Mouse (Mus musculus) thymus, postnatal 10 days (tissue): ENCODE data around the gene Ank.

Source experiments
- DNase-seq, 2 experiments: peaks; one replicate each; pipeline ENCODE4 v3.0.0; 2021; ENCODE audit warnings: low spot score in 2 of 2

Gene Ank

DNA sequence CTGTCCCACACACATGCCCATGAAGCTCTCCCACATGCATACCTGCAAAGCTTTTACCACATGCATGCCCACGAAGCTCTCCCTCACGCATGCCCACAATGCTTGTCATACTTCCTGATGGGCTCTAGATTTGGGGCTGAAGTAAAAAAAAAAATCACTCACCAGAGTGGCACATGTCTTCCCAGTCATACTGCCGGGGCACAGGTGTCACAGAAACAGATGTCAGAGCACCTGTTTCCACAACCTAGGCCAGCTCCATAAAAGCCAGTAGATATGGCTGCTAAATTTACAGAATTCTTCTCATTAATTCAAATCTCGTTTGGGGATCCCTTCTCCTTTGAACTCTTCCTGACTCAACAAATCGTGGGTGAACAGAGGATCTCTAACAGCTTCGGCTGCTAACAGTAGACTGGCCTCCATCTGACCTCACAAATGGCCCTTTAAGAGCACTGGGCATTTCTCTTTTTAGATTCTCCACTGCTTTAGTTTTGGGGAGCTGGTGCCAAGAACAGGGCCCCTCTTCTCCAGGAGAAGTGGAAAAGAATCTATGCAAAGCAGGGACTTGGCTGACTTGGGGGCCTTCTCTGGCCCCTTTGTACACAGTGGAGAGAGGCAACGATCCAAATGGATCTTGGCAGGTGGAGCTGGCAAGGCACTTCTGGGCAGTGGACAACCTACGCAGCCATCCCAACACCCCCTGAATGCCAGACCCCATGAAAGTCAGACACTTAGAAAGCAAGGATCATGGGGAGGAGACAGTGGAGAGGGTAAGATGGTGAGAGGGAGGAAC is 108.7 kb downstream of the Ank start:
- no peak for DNase-seq

DNA sequence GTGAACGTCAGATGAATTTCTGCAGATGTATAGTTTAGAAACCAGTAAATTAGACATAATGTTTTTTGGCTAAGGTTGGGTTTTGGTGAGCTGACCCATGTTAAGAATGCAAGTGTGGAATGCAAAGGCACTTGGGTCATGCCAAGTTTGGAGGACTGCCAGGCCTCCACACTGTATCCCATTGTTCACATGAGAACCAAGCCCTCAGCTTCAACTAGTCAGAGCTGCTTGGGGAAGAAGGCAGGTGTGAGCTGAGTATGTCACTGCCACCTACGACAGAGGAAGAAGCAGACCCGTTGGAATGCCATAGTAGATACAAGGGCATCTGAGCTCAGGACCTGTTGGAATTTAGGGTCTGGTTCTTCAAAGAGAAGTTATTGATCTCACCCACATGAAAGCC is 109.5 kb downstream of the Ank start:
- DNase-seq = no peak

DNA sequence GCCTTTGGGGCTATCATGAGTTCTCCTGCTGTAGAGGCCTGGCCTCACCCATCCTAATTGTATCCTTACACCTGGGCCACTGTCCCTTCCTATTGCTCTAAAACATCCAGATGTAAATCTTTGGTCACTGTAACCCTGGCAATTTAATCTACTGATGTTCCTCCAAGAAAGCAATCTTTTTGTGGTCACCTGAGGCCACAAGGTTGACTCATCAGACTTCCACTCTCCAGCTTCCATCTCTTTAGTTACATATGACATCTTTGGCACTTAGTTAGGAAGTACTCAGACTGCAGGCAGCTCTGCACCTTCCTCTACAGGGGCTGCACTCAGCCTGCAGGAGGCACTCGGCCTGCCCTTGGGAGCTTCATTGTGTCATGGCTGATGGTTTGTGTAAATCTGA is 110.4 kb downstream of the Ank start:
- DNase-seq = no peak

DNA sequence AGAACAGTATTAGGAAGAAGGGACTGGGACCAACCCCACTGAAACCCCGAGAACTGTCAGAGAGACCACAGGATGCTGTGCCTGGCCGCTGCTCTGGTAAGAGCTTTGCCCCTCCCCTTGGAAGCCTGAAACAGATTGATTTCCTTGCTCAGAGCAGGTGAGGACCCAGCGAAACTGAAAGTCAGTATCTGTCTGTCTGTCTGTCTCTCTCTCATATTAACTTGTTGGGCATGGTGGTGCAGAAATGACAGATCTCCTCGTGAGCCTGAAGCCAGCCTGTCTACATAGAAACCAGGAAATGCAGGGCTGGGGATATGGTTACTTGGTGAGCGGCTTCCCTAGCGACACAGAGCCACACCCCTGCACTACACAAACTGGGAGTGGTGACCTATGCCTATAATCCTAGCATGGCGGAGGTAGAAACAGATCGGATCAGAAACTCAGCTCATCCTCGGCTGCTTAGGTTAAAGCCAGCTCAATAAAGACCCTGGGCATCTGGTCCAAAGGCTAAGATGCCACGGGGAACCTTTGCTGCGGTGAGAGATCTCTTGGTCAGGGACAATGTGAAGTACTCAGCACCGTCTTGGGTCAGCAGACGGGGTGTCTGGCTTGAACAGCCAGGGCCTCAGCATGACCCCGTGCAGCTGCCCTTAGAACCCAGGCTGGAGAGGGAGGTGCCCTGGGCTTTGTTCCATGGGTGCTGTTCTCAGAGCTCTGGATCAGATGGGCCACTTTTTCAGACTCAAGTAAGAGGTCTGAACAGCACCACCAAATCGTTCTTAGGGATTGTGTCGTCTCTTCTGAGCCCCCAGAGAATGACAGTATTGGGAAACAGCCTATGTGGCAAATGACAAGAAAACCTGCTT is 111.7 kb downstream of the Ank start:
- no peak for DNase-seq

DNA sequence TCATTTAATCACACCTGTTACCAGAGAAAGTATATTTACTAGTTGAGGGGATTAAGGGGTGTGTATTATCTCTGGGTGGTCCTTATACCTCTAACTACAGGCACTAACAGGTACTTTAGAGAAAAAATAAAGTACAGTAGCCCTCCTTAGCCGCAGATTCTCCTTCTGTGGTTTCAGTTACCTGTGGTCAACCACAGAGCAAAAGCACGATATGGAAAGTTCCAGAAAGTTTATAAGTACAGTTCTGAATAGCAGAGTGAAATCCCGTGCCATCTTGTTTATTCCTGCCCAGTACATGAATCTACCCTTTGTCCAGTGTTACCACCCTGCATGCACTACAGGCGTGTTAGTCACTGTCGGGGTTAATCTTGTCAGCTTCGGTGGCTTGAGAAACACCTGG is 112.4 kb downstream of the Ank start:
- no peak for DNase-seq

DNA sequence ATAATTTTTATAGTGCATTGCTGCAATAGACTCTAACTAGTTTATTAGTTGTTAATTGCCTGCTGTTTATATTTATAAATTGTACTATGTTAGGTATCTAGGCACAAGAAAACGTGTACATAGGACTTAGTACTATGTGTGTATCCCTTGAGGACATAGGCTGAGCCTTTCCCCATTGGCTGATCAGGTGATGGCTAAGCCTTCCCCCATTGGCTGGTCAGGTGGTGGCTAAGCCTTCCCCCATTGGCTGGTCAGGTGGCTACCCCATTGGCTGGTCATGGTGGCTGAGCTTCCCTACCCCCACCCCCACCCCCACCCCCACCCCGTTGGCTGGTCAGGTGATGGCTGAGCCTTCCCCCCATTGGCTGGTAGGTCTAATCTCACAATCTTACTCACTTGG is 113.4 kb downstream of the Ank start:
- no peak for DNase-seq

DNA sequence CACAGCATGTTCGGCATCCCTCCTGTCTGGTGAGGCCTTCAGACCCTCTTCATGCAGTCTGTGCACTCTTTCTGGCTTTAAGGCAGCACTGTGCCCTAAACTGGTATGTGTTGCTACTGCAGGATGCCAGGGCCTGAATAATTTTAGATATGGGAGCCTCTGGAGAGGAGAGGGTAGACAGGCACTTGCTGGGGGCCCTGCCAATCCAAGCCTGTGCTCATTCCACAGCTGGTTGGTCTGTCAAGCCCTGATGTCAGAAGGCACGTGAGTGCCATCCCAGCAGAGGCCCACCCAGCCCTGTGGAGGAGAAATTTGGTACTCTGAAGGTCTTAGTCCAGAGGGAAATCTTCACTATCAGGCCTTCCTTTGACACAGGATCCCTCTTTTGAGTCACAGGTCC is 114.3 kb downstream of the Ank start:
- no peak for DNase-seq

DNA sequence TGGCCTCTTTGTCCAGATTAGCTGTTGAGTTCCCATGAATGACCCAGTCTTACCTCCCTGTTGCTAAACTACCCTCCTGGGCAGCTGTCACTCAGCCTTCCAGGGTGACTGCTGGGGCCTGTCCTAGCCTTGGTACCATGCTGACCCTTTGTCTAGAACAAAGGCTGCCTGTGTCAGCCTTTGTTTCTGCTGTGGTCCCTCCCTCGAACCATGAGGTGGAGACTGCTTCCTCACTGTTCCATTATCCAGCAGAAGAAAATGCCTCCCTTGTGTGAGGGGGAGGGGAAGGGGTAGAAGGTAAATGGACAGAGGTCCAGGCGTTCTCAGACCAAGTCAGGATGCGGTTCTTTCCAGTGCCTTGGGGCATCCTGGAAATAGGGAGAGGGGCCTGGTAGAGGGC is 115.2 kb downstream of the Ank start:
- no peak for DNase-seq

DNA sequence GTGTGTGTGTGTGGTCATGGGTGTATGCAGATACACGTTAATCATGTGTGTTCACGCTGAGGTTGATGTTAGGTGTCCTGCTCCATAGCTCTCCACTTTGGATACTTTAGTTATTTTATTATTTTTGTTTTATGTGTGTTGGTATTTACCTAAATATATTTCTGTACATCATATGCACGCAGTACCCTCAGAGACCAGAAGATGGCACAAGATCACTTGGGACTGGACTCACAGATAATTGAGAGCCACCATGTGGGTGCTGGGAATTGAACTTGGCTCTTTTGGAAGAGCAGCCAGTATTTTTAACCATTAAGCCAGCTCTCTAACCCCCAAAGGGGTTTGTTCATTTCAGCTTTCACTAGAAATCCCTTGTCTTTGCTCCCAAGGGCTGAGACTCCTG is 116.0 kb downstream of the Ank start:
- peak in 1 of 2 experiments; percentile 33 for DNase-seq

DNA sequence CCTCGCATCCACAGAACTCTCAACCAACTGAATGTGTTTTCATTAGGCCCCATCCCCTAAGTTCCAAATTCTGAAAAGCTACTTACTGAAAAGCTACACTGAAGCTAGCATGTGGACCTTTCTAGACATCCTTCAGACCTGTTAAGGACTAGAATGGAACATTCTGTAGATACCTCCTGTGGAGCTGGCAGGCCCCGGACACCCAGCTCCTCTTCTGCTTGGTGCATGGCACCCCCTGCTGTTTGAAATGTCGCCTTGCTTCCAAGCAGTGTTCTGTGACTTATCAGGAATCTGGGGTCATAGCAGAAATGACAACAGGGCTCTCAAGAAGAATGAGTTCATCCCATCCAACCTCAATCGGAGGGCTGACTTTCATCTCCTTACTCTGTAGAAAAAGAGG is 116.6 kb downstream of the Ank start:
- peak; percentile 18 to 33 for DNase-seq

DNA sequence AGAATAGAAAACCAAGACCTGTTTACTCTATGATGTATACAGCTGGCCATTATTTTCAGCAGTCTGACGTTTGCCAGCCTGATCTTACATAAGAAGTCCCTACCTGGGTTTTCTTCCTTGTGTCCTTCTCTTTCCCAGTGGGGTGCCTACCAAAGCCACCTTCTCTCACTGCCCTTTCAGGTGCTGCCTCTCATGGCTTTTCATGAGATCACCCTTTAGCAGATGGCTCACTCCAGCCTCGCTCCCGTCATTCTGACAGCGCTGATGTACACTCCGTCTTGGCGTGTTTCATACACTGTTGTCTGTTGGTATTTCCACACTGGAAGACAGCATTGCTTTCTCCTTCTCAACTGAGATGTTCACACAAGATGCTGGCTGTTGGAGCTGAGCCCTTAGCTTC is 117.1 kb downstream of the Ank start:
- DNase-seq = no peak

DNA sequence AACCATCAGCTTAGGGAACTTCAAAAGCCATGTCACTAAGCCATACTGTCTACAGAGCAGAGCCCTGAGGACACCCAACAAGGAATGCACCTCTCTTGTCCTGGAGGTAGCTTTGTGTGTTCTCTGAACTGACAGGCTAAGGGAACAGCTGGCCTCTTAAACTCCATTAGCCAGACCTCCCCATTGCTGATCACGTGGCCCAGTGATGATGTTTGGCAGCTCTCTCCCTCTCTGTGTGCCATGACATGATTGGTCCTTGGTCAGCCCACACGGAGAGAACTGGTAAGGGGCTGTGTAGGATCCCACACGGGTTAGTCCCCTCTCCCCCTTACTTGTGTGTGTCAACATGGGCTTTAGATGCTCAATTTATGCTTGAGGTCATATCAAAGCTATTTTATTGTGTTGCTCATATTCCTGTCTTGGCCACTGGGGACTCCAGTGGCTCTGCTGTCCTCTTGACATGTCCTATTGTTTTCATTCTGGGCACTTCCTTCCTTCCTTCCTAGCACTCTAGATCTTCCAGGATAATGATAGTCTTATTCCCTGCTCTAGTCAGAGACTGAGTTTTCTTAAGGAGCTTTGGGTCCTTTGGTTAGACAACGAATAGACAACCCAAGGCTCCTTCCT is 119.1 kb downstream of the Ank start:
- no peak for DNase-seq

DNA sequence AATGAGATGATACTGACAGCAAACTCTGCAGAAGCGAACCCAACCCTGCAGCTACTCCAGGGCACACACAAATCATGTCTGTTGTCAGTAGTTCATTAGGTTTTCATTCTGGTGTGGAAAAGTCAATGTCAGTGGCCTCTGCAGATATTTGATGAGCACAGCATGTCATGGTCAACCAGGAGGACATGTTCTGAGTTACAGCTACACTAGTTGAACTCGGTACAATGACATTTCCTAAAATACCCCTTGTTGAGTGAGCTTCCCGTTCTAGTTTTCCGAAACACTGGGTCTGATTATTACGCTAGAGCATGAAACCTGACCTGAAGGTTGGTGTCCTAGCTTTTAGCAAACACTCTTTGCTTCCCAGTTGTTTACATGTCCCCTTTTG is 119.6 kb downstream of the Ank start:
- DNase-seq = no peak

DNA sequence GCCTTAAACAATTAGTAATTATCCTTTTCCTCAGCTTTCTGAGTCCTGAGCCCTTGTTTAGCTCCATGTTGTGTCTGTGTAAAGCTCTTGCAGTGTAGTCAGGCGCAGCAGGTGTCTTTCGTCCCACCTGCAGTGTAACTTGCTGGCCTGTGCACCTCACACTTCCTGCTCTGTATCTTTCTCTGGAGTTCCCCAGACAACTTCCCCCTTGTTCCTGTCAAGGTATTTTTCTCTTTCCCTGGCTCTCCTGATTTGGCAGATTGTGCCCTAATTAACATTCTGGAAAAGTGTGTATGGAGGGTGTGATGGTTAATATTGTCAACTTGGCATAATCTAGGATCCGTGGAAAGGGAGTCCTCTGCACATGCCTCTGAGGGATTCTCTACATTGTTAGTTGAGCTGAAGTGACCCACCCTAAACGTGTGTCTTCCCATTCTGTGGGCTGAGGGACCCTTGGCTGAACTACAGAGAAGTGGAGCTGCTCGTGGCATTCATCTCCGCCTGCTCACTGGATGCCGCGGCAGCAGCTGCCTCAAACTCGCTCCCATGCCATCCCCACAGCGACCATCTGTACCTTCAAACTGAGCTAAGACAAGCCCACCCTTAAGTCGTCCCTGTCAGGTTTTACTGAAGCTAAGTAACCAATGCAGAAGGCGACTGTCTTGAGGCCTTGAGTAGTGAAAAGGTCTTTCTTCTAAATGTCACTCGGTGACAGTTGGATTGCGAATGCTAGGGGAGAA is 121.8 kb downstream of the Ank start:
- DNase-seq = no peak

DNA sequence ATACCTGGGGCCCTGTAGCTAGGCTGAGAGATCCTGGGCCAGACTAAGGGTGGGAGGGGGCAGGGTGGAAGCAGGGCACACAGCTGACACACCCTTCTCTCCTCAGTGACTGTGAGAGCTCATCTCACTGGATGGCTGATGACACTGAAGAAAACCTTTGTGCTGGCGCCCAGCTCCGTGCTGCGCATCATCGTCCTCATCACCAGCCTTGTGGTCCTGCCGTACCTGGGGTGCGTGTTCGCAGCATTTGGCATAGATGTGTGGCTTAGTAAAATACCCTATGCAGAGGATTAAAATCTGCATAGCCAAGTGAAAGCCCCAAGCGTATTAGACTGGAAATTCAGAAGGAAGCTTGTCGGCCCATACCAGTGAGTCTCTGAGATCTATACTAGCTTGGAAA is 124.3 kb downstream of the Ank start:
- no peak for DNase-seq

DNA sequence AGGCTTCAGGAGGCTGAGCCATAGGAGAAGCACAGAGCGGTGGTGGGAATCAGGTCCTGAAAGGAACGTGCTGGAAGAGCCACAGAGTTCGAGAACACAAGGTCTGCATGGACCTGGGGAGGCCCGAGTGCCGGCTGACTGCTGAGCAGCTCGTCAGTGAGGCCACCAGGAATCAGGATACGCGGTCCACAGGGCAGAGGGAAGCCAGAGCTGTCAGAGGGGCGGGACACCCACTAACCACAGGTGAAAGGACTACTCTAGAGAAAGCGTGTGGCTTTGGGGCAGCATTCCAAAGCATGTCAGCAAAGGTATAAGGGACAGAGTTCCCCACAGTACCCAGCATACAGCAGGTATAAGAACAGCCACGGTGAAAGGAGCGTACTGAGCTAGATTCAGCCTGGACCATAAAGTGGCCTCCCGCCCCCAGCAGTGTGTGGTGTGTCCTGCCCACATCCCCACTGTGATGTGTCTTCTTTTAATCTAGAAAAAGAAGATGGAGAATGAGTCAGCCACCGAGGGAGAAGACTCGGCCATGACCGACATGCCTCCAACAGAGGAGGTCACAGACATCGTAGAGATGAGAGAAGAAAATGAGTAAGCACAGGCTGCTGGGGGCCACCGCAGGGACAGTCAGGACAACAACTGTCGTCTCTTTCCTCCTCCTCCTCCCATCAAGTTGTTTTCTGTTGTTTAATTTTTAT is 126.3 kb downstream of the Ank start:
- no peak for DNase-seq

DNA sequence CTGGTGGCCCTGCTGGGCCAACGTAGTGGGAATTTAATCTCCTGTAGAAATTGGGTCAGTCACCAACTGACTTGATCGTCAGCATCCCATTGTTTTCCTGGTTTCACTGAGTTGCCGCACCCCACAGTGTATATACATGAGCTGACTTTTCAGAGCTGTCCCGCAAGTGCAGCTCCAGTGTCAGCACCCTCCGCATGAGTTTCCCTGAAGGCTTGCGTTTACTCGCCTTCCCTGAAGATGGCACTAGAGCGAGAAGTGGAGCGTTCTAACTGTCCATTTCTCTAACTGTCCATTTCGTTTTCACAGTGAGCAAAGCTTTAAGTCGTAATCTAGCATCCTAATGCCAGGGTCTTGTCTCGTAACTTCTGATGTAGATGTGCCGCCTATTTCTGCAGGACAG is 127.2 kb downstream of the Ank start:
- DNase-seq = no peak

DNA sequence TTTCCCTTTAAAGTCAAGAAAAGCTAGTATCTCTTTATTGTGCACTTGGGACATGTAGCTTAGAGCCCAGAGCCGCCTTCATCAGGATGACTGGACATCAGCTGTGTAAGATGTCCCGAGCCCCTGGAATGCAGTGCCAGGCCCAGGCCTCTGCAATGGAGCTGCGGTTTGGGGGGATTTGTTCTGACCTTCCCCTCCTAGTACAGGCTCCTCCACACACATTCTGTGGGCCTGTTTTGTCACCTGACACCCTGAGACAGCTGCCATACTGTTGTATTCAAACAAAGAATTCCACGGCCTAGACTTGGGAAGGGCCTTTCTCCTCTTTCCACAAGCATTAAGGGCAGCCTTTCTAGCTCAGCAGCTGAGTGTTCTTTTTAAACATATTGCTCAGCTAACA is 128.5 kb downstream of the Ank start:
- DNase-seq = no peak

DNA sequence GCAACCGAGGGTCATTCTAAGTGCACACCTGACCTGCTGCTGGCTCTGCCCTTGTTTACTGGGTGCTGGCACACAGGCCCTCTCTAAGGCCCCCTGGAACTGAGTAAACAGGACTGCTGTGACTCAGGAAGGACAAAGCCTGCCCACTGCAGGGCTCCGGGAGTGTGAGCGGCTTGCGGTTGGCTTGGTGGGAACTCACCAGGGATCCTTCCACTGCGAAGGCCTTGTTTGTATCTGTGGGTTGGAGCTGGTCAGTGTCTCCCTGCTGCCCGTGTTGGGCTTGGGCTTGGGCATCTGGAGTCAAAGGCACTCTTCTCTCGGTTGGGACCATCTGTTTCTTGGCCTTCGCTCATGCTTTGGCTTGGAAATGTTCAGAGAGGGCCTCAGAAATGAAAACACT is 129.1 kb downstream of the Ank start:
- no peak for DNase-seq

DNA sequence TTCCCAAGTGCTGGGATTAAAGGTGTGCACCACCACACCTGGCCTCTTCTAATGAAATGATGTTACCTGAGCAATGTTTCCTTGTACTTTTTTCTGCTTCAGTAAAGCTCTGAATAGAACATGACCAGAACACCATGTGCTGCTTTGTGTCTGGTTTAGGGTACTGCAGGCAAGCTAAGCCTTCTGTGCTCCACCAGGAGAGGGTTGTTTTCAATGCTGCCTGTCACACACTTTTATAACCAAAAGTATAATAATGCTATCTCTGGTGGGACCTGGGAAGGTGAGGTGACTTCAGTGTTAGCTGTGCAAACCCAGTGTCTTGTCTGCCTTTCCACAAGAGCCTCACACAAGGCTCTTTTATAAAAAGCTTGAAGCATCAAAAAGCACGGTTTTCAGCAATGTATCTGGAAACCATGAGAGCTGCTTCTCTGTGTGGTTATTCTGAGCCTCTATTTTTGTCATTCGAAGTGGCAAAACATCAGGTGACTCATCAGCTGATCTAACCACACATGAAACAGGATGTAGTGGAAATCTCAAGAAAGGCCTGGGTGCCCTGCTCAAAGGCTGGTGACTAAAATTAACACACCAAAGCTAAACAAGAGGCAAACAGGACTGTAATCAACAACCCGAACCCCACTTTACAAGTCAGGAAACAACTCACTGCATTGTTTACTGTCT is 130.1 kb downstream of the Ank start:
- peak in 1 of 2 experiments; percentile 37 for DNase-seq

DNA sequence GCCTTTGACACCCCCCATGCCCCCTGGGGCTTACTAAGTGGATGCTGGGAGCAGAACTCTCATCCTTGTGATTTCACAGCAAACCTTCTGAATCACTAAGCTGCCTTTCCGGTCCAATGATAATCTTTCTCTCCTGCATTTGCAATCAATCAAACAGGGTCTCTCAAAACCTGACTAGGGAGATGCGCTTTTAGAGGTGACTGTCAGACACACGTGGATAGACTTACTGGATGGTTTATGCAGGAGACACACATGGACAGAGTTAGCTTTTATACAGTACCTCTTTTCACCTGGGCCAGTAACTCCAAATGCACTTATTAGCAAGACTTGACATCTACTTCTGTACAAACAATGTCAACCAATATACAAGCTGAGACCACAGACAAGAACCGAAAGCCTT is 131.0 kb downstream of the Ank start:
- no peak for DNase-seq
